Mouse (Mus musculus) ES-E14 (cell line): ENCODE measurements at regions not wholly inside any gene's neighbourhood (a gene's known extent, or its start where the extent isn't known, plus 50 kb on each side); places are given as distances from the start of the nearest gene placed in this dataset.

ENCODE experiments used
- CHD2 ChIP-seq: IDR thresholded peaks from 2 replicates; pipeline ENCODE4 v1.6.1; 2014; ENCODE audit warnings: mild to moderate bottlenecking, low read depth, low read length, inconsistent platforms
- HCFC1 ChIP-seq: IDR thresholded peaks from 2 replicates; pipeline ENCODE4 v1.6.1; 2012; ENCODE audit warnings: low read length, inconsistent platforms, borderline replicate concordance; ENCODE audit not compliant: insufficient read depth
- MAFK ChIP-seq: IDR thresholded peaks from 2 replicates; pipeline ENCODE4 v1.6.1; 2014; ENCODE audit warnings: mild to moderate bottlenecking, low read depth, low read length, inconsistent platforms; ENCODE audit not compliant: insufficient read depth
- ZC3H11A ChIP-seq: IDR thresholded peaks from 2 replicates; pipeline ENCODE4 v1.6.1; 2012; ENCODE audit warnings: low read depth, mild to moderate bottlenecking, inconsistent platforms, low read length, borderline replicate concordance
- ZNF384 ChIP-seq: IDR thresholded peaks from 2 replicates; pipeline ENCODE4 v1.6.1; 2012; ENCODE audit warnings: low read depth, low read length, inconsistent platforms

- no peak for TF ChIP-seq HCFC1
- TF ChIP-seq CHD2, result no peak
- TF ChIP-seq ZNF384, result no peak
- 0 out of 2 replicates have a peak, but pooled peaks have one; percentile 44 for TF ChIP-seq ZC3H11A
- TF ChIP-seq MAFK, result no peak
Observed at GRCm38 (mm10) chr17:65071114-65071513, 235.2 kb upstream of the 4930583I09Rik start.
